Mouse (Mus musculus) liver, embryonic 16.5 days (tissue): ENCODE results near the gene Exoc3l. TPM values are rescaled to one million over a fixed set of nuclear protein-coding genes. Genes with fewer than 3 reads are reported as not detected.
A peak's percentile ranks its signal among the peaks of the same experiment; 100 is the strongest.

Source experiments
- ATAC-seq: fragments of 200-750 bp; cut with Nextera tagmentation; 2 replicates; pipeline ENCODE4 v1.8.0; 2017; ENCODE audit warnings: low read depth, mild to moderate bottlenecking, moderate number of reproducible peaks, moderate library complexity
- H3K27ac ChIP-seq: fragments of 300-500 bp; sonication (generic); 2 replicates; pipeline ENCODE4 v1.5.1; 2014; ENCODE audit warnings: mild to moderate bottlenecking, low read length
- H3K27me3 ChIP-seq: fragments of 300-500 bp; sonication (generic); 2 replicates; pipeline ENCODE4 v1.6.1; 2014; ENCODE audit warnings: low read depth, low read length, mixed read lengths; ENCODE audit not compliant: control insufficient read depth, insufficient read depth
- H3K36me3 ChIP-seq: fragments of 300-500 bp; sonication (generic); 2 replicates; pipeline ENCODE4 v1.6.1; 2014; ENCODE audit warnings: mild to moderate bottlenecking; ENCODE audit not compliant: control insufficient read depth, insufficient read depth
- H3K4me1 ChIP-seq: fragments of 300-500 bp; sonication (generic); 2 replicates; pipeline ENCODE4 v1.6.1; 2014; ENCODE audit warnings: low read depth, low read length, mixed read lengths; ENCODE audit not compliant: control insufficient read depth
- H3K4me2 ChIP-seq: fragments of 300-500 bp; sonication (generic); 2 replicates; pipeline ENCODE4 v1.6.1; 2014; ENCODE audit warnings: low read depth, low read length, mixed read lengths
- H3K4me3 ChIP-seq: fragments of 300-500 bp; sonication (generic); 2 replicates; pipeline ENCODE4 v1.5.1; 2014; ENCODE audit warnings: low read depth, mild to moderate bottlenecking, low read length
- H3K9ac ChIP-seq: fragments of 300-500 bp; sonication (generic); 2 replicates; pipeline ENCODE4 v1.6.1; 2014; ENCODE audit warnings: low read depth, low read length
- H3K9me3 ChIP-seq: fragments of 300-500 bp; sonication (generic); replicated peaks from 2 replicates; pipeline ENCODE4 v1.6.1; 2016; ENCODE audit warnings: low read length; ENCODE audit not compliant: control insufficient read depth
- WGBS: fragments of 180-500 bp; shearing (Covaris S2); extraction: QIAGEN DNeasy Blood & Tissue Kit; methylation state at CpG from one replicate; pipeline ENCODE4 v1.1.7; 2014; ENCODE audit not compliant: insufficient replicate concordance; 5-methylcytosine and 5-hydroxymethylcytosine counted together
- polyA plus RNA-seq: library from polyadenylated mRNA; unstranded; fragments of >200 nt; fragmentation: Nextera tagmentation; extraction: Ambion mirVana; gene quantifications from 2 replicates; pipeline ENCODE4 v1.2.1, GENCODE M21; 2015

Gene Exoc3l
- polyA plus RNA-seq, 1 experiment from 2014 or later: 6.5 TPM

GRCm38 (mm10) chr8:105260371-105261099 lies 35.4 kb downstream of the Exoc3l start:
- no peak overlapping the region for H3K4me3 ChIP-seq
- H3K27ac ChIP-seq: no peak overlapping the region
- no peak overlapping the region for H3K4me2 ChIP-seq
- no peaks in the 10 kb centered on the region for H3K9me3 ChIP-seq
- H3K36me3 ChIP-seq: no peaks in the 10 kb centered on the region
- no peak overlapping the region for H3K9ac ChIP-seq
- peaks cover 40% of the 10 kb centered on the region for H3K4me1 ChIP-seq
- peaks cover 27% of the 10 kb centered on the region for H3K27me3 ChIP-seq
- WGBS: 71% methylated on average over 7 of the region's 7 CpGs
- no peak for ATAC-seq

DNA sequence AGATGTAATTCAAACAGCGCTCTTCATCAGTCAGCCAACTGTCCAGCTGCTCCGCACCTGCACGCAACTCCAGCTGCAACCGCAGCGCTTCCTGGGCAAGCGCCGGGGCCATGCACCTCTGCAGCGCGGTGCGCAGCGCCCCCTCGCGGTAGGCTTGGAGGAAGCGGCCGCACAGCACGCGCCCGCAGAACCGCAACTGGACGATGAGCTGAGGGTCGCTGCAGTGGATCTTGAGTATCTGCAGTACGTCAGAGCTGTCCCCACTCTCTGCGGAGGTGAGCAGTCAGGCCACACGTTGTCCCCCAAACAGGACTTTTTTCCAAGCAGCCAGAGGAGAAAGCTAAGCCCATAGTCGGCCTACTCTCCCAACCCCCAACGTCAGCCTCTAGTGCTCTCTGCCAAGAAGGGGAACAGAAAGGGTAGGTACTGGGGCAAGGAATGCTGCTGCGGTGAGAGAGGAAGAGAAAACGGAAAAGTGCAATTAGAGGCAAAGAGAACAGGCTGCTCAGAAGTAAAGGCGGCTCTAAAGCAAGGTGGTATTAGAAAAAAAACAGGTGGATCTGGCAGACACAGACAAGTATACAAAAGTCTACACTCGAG lies 36.1 kb downstream of the Exoc3l start:
- Histone ChIP-seq H3K9ac (no peak overlapping the region), H3K4me3 (peak overlapping the region; percentile 48), H3K27ac (no peak overlapping the region), H3K4me2 (peak overlapping the region; percentile 69), H3K9me3 (no peaks in the 10 kb centered on the region), H3K4me1 (peaks cover 43% of the 10 kb centered on the region), H3K36me3 (no peaks in the 10 kb centered on the region), H3K27me3 (peaks cover 27% of the 10 kb centered on the region)
- 3% methylated on average over 30 of the region's 30 CpGs for WGBS
- no peak for ATAC-seq

GRCm38 (mm10) chr8:105258911-105259720 lies 36.8 kb downstream of the Exoc3l start:
- Histone ChIP-seq H3K27me3 (peaks cover 27% of the 10 kb centered on the region), H3K9ac (no peak overlapping the region), H3K9me3 (no peaks in the 10 kb centered on the region), H3K27ac (no peak overlapping the region), H3K36me3 (no peaks in the 10 kb centered on the region), H3K4me2 (peak overlapping the region; percentile 69), H3K4me1 (peaks cover 45% of the 10 kb centered on the region), H3K4me3 (peak overlapping the region; percentile 48)
- no peak for ATAC-seq
- WGBS: 15% methylated on average over 55 of the region's 55 CpGs

DNA sequence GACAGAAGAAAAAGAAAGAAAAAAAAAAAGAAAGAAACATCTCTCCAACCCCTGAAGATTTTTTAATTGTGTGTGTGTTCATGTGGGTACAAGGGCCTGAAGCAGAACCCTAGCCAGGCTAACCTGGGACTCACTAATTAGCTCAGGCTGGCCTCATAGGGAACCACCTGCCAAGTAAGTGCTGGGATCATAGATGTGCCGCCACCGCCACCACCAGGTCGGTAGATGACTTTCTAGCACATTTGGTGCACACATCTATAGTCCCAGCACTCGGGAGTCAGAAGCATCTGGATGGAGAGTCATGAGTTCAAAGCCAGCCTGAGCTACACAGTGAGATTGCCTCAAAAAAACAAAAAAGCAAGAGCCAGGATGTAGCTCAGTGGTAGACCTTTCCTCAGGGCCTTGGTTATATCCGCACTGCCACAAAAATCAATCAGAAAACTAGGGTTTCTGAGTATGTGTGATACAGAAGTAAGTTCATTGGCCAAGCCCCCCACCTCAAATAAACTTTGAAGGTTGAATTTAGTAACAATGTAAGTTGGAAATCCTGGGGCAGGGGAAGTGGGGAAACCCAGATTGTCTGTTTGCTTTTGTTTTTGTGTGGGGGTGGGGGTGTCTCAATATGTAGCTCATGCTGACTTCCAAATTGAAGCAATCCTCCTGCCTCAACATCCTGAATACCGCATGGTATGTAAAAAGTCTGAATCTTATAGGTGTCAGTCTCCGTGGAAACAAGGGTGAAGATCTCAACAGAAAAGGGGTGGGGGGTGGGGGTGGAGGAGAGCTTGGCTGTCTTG lies 38.4 kb downstream of the Exoc3l start:
- Histone ChIP-seq H3K36me3 (0 out of 2 replicates have a peak, but pooled peaks cover 3% of the 10 kb centered on the region), H3K4me1 (peaks cover 50% of the 10 kb centered on the region), H3K4me3 (no peak overlapping the region), H3K9me3 (no peaks in the 10 kb centered on the region), H3K27ac (no peak overlapping the region), H3K27me3 (peaks cover 21% of the 10 kb centered on the region), H3K9ac (no peak overlapping the region), H3K4me2 (no peak overlapping the region)
- ATAC-seq: no peak
- 64% methylated on average over 7 of the region's 7 CpGs for WGBS

- Histone ChIP-seq H3K4me2 (peak within 1 kb of the TSS; percentile 100), H3K27me3 (peaks cover 20% of the 10 kb centered on the region), H3K9ac (peak within 1 kb of the TSS; percentile 62), H3K4me3 (peak within 1 kb of the TSS; percentile 76), H3K36me3 (peaks cover 23% of the 10 kb centered on the region), H3K4me1 (peaks cover 43% of the 10 kb centered on the region), H3K27ac (peak within 1 kb of the TSS; percentile 85), H3K9me3 (no peaks in the 10 kb centered on the region)
- WGBS: 1% methylated on average over 13 of the region's 14 CpGs
- ATAC-seq: peak; percentile 90
These were observed 40.9 kb downstream of the Exoc3l start, which contains the start of gene B3gnt9 for GRCm38 (mm10) chr8:105254966-105255350. Gene B3gnt9 (minus strand): TSS chr8:105255153.

GRCm38 (mm10) chr8:105254152-105254965 lies 41.5 kb downstream of the Exoc3l start:
- Histone ChIP-seq H3K4me1 (peaks cover 37% of the 10 kb centered on the region), H3K4me2 (peak overlapping the region; percentile 100), H3K27ac (peak overlapping the region; percentile 85), H3K36me3 (peaks cover 28% of the 10 kb centered on the region), H3K4me3 (peak overlapping the region; percentile 76), H3K9me3 (no peaks in the 10 kb centered on the region), H3K27me3 (peaks cover 14% of the 10 kb centered on the region), H3K9ac (peak overlapping the region; percentile 62)
- ATAC-seq: peak; percentile 91
- under 1% methylated on average over 71 of the region's 74 CpGs for WGBS

- peaks cover 31% of the 10 kb centered on the region for H3K4me1 ChIP-seq
- peak overlapping the region; percentile 100 for H3K4me2 ChIP-seq
- H3K27me3 ChIP-seq: peaks cover 8% of the 10 kb centered on the region
- H3K9me3 ChIP-seq: no peaks in the 10 kb centered on the region
- no peak for ATAC-seq
- H3K4me3 ChIP-seq: peak overlapping the region; percentile 76
- peaks cover 33% of the 10 kb centered on the region for H3K36me3 ChIP-seq
- WGBS: 52% methylated on average over 20 of the region's 20 CpGs
- H3K27ac ChIP-seq: no peak overlapping the region
- no peak overlapping the region for H3K9ac ChIP-seq
These were observed 42.1 kb downstream of the Exoc3l start for GRCm38 (mm10) chr8:105253766-105254151.
